Mouse (Mus musculus): ENCODE measurements around the gene Crtc3. TPM values are rescaled to one million over a fixed set of nuclear protein-coding genes. Genes with fewer than 3 reads are reported as not detected.
A peak's percentile ranks its signal among the peaks of the same experiment; 100 is the strongest.

Gene Crtc3
- total RNA-seq, 1 experiment from 2014 or later = 22.5 TPM

DNA sequence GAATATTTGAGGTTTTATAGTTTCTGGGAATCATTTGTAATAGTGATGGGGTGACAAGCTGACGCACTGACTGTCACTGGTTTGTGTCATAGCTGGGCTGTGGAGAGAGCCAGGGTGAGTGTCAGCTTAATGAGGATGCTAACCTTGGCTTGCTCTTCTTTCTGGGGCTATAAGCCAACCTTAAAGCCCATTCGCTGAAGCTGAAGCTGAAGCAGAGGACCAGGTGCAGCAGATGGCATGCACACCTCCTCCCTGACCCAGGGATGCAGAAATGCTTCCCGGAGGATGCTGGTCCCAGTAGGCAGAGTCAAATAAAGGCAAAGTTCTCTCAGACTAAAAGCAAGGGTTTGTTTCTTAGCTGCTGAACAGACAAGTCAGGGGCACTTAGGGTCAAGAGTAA is 48.7 kb downstream of the Crtc3 start:
- no peak for DNase-seq

DNA sequence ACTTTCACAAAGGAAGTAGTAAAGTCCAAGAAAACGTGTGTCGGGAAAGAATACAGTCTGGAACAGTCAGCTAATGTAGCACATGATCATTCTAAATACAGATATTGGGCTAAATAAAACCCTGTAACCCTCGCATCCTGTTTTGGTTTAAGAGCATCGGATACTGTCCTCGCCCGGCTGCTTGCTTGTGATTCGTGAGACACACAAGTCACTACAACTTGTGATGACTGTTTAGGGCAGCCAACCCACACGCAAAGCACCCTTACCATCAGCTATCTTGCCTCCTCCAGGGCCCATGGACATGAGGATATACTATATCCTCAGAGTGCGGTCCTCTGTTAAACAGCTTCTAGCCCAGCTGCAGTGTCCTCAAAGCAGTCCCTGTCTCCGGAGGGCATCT is 50.2 kb downstream of the Crtc3 start:
- DNase-seq = no peak

DNA sequence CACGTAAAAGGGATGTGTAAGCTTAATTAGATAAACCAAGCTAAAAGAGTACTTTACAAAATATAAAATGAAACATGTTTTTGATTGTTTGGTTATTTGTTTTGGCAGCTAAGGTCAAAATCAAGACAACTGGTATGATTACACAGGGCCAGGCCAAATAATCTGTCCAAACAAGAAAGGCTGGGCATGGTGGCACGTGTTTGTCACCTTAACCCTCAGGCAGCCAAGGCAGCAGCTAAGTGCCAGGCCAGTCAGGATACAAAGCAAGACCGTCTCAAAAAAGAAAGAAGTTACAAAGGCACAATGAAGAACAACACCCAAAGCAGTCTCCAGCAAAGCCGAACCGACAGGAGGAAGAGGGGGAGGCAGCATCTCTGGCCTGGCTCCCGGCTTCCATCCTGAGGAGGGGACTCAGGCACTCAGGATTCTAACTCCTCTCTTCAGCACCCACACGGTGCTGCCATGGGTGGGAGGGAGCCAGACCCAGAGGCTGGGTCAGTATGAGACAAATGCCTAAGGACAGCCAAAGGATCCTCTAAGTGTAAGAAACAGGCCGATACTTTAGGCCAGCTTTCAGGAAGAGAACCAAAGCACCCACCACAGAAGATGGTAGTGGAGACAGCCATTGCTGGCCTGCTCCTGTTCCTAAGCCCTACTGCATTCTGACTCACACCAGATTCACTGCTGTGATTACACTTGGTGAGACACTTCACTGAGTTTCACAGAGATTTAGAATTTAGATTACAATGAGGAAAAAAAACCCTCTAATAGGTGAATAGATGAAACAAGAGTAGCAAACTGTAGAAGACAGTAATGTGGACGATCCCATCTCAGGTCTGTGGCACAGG is 51.5 kb downstream of the Crtc3 start:
- no peak for DNase-seq

DNA sequence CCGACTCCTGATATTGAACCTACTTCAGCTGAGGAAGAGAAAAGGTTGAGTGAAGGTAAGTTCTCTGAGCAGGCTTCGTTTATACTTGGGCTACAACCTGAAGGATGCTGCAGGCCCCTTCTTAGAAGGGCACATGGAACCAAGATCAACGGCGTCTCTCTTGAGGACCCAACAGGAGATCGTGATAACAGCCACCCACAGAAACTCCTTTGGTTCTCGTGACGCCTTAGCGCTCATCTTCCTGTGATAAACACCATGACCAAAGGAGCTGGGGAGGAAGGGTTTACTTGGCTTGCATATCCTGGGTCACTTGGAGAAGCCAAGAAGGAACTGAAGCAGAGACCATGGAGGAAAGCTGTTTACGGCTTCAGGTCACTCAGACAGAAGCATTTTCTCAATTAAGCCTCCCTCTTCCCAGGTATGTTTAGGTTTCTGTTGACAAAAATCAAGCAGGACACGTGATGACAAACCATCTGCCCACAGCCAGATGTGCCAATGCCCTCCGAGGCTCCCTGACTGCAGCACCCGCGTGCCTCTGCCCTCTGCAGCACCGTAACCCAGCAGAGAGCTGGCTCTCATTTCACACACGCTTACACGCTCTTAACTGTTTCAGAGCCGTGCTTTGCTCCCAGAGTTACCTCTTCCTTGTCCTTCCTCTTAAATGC is 52.3 kb downstream of the Crtc3 start:
- no peak for DNase-seq

DNA sequence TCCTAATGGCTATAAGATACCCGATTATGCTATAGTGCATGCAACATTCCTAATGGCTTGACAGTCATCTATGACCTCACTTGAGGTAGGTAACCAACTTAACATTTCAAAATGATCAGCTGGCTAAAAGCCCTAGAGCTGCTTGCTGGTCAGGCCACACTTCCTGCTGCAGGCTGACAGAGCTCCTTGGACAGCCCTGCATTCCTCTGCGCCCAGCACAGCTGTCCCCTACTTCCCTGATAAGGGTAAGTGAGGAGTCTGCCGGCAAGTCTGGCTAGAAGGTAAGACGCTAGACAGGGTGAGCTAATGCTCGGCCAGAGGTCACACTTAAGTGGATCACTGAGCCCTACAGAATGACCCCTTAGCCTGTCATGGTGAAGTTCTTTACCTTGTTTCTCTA is 52.8 kb downstream of the Crtc3 start:
- DNase-seq = no peak

DNA sequence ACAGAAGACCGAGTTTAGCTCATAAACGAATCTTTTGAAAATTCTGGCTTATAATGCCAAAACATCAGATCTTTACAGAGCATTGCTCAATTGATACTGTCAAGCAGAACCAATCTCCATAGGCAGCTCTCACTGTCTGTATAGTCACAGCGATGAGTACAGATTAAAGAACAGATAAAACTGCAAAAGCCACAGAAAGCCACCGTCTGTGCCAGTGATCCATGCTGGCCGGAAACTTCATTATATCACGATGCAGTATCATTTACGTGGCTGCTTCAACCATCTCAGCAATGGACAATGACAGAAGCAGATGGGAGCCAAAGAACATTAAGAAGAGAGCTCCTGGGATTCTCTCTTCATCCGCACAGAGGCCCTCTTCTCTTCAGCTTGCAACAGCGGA is 53.9 kb downstream of the Crtc3 start:
- no peak for DNase-seq

DNA sequence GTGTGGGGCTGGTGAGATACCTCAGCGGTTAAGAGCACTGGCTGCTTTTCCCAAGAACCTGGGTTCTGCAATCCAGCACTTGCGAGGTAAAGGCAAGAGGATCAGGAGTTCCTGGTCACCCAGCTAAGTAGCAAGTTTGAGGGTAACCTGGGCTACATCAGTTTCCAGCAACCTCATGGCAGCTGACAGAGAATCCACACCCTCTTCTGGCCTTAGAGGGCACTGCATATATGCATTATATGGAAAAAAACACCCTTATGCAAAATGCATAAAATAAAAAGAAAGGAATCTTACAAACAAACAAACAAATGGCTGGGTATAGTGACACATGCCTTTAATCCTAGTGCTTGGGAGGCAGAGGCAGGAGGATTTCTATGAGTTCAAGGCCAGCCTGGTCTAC is 55.0 kb downstream of the Crtc3 start:
- no peak for DNase-seq

DNA sequence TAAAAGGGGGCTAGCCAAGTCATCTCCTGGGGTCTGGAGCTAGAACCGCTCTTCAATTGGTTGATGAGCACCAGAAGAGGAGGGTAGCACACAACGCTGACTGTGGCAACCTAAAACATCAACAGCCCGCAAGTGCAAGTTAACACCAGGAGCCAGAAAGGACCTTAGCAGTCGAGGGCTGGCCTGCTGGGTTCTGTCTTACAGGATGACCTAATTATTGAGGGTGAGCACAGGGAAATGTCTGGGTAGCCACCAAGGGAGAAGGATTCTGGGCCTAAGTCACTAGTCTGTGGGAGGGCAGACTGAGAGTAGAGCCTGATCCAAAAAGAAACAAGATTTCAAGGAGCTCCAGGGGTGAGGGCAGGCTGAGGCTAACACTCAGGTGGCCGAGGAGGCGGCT is 56.7 kb downstream of the Crtc3 start:
- no peak for DNase-seq

DNA sequence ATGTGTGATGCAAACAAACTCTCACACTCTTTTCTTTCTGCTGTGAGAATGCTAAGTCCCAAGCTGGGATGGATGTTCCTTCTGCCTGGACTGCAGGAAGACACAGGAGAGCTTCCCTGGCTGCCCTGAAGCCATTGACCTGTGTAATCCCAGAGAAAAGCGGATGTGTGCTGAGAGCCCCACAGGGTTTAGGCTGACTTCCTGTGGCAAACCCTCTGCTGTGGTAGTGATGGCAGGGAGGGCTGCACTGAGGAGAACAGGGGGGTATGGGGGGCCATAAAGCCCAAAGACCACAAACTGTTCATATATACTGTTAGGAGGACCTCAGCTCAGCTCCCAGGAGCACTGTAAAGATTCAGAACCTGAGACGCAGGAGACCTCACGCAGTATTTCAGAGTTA is 57.3 kb downstream of the Crtc3 start:
- DNase-seq = no peak

DNA sequence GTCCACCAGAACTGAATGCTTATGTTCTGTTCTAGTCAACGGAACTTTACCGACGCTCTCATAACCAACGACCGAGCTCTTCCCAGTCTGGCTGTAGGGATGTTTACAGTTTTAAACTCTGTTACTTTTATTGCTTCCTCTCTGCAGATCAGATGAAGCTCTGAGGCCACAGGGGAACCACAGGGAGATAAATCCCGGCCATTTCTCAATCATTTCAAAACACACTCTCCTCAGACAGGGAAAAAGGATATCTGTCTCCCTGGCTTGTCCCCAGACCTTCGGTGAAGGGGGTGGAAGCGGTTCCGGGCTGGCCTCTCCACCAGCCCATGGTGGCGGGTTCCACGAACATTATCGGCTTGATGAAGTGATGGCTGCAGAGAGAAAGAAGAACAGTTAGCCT is 59.3 kb downstream of the Crtc3 start:
- peak; percentile 54 for DNase-seq

DNA sequence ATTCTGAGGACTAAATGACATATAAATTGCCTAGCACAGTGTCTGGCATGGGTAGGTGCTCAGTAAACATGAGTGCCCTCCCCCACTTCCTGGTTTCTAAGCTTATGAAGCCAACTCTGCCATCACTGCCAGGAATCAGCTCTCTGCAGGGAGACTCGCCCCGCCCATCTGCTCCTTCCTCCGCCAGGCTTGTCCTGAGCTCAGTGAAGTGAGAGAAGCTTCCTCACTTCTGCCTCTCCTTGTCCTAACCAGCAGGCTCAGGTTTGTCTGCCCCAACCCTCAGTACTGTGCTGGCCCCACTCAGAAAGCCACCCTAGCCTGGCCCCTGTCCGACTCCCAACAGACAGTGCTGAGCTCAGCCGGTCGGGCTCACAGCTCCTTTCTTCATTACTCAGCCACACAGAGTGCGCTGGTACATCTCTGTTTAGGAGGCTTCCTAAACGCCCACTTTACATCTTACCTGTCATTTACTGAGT is 59.9 kb downstream of the Crtc3 start:
- DNase-seq = peak; percentile 75

DNA sequence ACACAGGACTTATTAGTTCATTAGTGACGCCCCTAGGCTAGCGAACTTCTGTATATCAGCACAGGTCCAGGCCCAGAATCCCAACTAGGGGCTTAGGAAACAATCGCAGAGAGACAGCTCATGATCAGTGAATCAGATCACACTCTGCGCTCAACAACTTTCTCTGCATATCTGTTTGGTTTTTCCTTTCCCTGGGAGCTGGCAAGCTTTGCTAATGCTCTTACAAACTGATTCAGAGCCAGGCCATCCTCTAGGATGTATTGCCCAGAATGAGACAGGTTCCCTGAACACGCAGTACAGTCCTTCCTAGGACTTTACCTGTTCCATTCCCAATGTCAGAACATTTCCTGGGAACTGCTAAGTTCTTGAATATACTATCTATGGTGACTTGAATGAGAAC is 61.7 kb downstream of the Crtc3 start:
- no peak for DNase-seq

DNA sequence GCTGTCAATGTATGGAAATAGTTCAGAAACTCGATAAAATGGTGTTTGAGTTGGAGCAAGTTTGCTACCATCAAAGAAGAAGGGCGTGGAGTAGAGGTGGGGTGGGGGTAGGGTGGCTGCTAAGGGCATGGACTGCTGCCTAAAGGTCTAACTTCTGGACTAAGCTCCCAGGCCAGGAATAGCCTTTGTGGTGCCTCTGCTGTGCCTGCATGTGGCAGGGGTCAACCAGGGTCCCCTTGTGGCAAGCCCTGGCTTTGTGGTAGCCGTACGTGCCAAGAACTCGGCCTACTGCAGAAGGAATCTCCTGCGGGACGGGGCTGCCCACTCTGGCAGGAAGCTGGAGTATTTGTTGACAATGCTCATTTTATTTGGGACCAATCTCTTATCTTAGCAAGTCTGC is 62.8 kb downstream of the Crtc3 start:
- DNase-seq = no peak

DNA sequence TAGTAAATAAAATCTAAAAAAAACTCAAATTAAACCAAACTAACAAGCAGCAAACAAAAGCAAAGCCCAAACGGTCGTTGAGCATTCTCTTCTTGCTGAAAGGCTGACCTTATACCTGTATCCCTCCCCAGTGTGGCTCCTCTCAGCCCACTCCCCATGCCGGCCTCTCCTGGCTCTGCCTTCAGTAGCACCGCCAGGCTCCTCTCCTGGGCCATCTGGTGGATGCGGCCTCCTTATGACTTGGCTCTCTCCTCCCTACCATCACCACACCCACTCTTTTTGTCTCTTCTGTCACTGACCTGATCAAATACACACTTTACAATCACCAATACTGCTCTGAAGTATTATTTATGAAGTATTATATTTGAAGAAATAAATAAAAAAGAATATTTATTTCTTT is 65.4 kb downstream of the Crtc3 start:
- no peak for DNase-seq

DNA sequence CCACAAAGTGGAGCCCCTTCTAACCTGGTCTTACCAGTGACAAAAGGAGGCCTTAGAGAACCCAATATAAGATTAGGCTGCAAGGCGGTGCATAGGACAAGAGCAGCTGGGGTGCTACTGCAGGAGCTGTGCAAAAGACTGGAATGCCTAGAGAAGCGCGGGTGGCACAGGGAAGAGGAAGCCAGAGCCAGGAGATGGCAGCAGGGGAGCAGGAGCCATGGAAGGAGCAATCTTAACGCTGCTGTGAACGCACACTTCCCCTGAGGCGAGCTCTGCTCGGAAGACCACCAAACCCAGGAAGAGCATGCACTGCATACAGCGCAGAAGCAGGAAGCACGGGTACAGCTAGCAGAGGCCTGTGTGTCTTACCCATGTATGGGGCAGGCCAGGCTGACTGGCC is 72.6 kb downstream of the Crtc3 start:
- no peak for DNase-seq

DNA sequence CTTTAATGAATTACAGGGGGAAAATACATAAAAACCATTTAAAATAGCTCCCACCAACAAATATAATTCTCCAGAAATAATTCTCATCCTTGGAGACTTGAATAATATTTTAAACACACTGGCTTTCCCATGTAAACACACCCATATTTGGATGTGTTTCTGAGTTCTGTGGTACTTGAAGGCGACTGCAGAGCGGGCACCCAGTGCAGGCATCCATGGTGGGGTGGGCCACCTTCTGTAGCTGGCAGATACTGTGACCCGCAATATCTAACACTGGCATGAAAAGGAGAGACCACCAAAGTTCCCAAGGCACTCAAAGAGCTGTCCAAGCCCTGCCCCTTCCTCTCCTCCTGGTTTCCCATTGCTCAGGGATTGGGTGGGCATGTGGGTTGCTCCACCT is 74.6 kb downstream of the Crtc3 start:
- no peak for DNase-seq

DNA sequence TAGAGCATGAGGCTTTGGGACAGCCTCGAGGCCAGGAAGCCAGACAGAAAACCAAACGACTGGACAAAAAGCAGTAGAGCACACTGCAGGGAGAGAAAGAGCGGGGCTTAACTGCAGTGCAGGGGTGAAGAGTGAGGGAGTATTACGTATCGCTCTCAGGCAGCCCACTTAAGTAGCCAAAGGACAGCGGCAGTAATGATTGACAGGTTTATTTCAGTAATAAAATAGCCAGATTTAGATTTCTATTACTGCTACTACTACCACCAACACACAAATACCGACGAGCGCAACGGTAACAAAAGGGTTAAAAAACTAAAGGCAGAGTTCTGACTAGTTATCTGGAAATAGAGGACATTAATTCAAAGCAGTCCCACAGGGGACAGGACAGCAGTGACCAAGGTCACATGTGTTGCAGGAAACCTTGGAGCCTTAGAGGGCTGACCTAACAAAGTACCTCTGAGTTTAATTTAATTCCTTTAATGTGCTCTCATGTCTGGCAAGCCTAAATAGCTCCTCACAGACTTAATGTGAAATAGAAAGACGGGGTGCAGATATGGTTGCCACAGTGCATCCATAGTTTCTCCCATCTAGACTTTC is 76.4 kb downstream of the Crtc3 start:
- peak; percentile 49 for DNase-seq

DNA sequence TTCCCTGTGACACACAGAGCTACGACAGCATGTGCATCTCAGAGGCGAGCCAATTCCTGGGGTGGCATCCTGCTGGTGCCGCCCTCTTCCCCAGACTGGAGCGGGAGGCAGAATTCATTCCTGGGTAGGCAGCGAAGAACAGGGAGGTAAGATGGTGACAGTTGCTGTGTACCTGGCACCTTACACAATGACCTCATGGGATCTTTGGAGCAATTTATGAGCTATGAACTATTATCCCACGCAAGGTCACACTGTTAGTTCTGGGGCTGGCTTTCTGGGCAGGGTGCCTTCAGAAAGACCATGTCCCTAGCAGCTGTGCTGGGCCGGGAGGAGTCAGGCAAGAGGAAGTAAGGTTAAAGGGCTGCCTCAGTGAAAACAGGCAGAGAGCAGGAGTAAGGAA is 77.0 kb downstream of the Crtc3 start:
- peak; percentile 41 for DNase-seq

DNA sequence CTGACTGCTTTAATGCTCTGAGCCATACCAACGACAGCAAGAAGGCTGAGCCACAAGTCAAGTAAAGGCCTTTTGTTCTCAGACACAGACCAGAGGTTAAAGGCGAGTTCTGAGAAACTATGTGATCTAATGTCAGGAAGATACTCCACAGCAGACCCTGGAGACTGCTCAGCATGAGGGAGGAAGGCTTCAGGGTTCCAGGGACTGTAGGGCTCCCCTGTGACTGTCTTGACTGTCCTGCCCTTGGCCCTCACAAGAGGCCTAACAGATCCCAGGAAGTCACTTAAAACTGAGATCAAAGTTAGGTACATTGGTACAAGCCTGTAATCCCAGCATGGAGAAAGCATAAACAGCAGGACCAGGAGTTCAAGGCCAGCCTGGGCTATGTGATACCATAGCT is 81.2 kb downstream of the Crtc3 start:
- no peak for DNase-seq

DNA sequence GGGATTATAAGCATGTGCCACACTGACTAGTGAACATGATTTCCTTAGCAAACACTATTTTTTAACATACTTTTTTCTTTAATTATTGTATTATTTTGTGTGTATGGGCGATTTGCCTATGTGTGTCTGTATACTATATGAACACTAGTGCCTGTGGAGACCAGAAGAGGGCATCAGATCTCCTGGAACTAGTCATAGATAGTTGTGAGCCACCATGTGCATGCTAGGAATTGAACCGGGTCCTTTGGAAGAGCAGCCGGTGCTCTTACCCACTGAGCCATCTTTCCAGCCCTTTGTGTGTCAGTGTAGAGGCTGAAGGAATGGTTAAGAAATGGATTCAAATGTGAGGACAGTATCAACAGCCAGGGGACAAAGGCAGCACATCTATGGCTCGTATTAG is 82.2 kb downstream of the Crtc3 start:
- DNase-seq = no peak

DNA sequence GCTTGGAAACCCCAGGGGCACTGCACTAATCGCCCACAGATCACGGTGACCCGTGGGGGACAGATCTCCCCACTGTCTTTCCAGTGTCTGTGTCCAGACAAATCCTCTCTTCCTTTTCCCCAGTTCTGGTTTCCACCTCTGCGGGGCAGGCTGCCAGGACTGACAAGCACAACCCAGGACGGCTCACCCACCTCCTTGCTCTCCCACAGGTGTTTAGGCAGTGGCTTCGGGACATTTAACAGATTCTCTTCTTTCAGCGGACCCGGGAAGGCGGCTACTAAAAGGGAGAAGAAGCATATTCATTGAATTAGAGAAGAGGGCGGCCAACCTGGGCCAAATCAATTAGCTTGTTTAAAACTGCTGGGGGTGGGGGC is 83.1 kb downstream of the Crtc3 start:
- DNase-seq = no peak

DNA sequence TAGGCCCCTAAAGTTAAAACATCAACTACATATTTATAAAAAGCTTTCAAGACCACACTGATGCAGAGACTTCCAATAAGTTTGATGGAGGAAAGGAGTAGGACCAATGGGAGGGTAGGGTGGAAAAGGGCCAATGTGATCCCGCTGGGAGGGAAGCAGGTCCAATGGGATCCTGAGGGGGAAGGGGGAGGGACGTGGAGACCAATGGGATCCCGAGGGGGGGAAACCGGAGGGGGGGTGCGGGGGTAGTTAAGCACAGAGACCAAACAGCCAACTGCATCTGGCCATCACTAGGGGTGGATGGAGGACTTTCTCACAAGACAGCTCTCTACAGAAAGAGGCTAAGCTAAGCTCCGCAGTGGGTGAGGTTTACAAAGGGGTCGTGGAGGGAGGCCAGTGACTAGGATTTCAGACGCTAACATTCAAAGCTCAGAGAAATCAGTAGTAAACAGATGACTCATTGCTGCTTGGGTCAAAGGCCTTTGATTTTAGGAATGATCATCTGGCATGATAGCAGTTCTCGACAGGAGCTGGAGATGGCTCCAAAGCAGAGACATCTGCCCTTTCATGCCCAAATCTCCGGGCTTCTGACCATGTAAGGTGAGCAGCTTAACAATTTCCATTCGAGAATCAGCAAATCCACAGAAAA is 83.6 kb downstream of the Crtc3 start:
- peak; percentile 26 for DNase-seq

DNA sequence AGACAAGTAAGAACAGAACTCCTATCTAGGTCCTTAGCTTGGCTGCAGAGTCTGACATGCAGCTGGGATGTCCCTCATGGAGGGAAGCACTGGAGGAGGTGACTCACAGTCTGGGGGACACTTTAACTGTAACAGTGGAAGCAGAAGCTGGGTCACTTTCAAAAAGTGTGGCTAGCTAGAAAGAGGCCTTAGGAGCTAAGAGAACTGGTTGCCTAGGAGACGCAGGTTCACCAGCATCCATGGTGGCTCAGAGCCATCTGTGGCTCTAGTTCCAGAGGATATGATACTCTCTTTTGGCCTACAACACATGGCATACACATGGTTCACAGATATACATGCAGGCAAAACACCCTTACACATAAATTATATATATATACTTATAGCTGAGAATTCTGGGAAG is 86.1 kb downstream of the Crtc3 start:
- DNase-seq = no peak
